Mouse (Mus musculus): ENCODE results near the gene Sec1. TPM values are rescaled to one million over a fixed set of nuclear protein-coding genes. Genes with fewer than 3 reads are reported as not detected.
"Not testable (repeated sequence)": the region's sequence is repeated elsewhere in the genome, so short reads cannot be mapped to it uniquely, and the experiment has no call there.

The Sec1 gene
- total and polyA plus RNA-seq, 3 experiments = 0.16 to 0.25 (median 0.16) TPM

DNA sequence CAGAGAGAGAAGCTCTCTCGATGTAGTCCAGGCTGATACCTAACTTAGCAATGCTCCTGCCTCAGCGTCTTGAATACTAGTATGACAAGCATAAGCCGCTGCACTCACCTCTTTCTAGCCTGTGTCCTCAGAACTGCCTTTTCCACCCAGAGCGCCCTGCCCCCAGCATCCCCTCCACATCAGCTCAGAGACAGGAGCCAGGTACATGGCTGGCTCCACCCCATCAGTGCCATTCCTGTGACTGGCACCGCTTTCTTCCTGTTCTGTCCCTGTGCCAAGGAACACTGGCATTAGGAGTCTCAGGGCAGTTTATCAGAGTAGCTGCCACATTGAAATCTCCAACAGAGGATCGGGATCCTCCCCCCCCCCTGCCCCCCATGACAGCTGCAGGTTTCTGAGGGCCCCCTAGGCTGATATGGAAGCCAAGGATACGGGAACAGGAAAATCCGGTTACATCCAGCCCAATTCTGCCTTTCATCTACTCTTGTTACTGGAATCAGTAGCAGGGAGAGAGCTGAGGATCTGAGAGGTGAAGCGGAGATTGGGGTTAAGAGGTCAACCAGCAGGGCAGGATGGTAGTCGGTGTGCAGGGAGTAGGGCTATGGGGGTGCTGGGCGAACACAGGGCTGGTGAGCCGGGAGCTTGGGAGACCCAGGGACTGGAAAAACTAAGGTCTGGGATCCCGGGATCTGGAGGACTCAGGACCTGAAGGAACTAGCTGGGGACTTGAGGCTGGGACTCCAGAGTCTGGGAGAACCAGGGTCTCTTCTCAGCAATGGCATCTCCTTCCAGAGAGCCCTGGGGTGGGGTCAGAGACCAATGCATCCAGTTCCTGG, 28.7 kb downstream of the Sec1 start:
- DNase-seq = no peak
- Histone ChIP-seq H3K27ac (no peak overlapping the region), H3K36me3 (ENCODE audit: control insufficient read depth, insufficient read depth, low read length) (no peaks in the 10 kb centered on the region), H3K27me3 (ENCODE audit: control insufficient read depth, insufficient read depth, low read length) (no peaks in the 10 kb centered on the region), H3K4me3 (no peak overlapping the region), H3K79me2 (replicated peaks; ENCODE audit: control insufficient read depth, insufficient read depth, low read length) (no peaks in the 10 kb centered on the region), H3K4me1 (ENCODE audit: control insufficient read depth, insufficient read depth, low read length) (no peaks in the 10 kb centered on the region), H3K9ac (ENCODE audit: low read depth, low read length) (no peak overlapping the region)
- no peak for TF ChIP-seq POLR2A (IDR thresholded peaks at IDR 0.05; ENCODE audit: insufficient read depth, low read depth, low read length)
- no peak for TF ChIP-seq EP300 (IDR thresholded peaks at IDR 0.05; ENCODE audit: insufficient read depth, low read depth, low read length)
- TF ChIP-seq CTCF (IDR thresholded peaks at IDR 0.05) = no peak
- intact Hi-C loops (cut with DNase I) = no loop called here
- WGBS = 54% methylated on average over 13 of the region's 13 CpGs

DNA sequence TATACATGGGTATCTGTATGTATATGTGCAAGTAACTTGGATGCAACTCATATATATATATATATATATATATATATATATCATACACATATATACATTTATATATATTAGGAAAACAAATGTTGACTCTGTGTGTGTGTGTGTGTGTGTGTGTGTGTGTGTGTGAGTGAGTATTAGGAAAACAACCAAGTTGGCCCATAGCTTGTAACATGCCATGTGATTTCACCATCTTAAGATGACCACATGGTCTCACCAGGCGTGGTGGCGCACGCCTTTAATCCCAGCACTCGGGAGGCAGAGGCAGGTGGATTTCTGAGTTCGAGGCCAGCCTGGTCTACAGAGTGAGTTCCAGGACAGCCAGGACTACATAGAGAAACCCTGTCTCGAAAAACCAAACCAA, 32.5 kb downstream of the Sec1 start:
- H3K4me3 ChIP-seq; H3K36me3 ChIP-seq (ENCODE audit: control insufficient read depth, insufficient read depth, low read length); intact Hi-C loops (cut with DNase I); H3K79me2 ChIP-seq (replicated peaks; ENCODE audit: control insufficient read depth, insufficient read depth, low read length); H3K9ac ChIP-seq (ENCODE audit: low read depth, low read length); DNase-seq; H3K27me3 ChIP-seq (ENCODE audit: control insufficient read depth, insufficient read depth, low read length); H3K4me1 ChIP-seq (ENCODE audit: control insufficient read depth, insufficient read depth, low read length); H3K27ac ChIP-seq: not testable (repeated sequence)
- WGBS = 95% methylated on average over 6 of the region's 6 CpGs

DNA sequence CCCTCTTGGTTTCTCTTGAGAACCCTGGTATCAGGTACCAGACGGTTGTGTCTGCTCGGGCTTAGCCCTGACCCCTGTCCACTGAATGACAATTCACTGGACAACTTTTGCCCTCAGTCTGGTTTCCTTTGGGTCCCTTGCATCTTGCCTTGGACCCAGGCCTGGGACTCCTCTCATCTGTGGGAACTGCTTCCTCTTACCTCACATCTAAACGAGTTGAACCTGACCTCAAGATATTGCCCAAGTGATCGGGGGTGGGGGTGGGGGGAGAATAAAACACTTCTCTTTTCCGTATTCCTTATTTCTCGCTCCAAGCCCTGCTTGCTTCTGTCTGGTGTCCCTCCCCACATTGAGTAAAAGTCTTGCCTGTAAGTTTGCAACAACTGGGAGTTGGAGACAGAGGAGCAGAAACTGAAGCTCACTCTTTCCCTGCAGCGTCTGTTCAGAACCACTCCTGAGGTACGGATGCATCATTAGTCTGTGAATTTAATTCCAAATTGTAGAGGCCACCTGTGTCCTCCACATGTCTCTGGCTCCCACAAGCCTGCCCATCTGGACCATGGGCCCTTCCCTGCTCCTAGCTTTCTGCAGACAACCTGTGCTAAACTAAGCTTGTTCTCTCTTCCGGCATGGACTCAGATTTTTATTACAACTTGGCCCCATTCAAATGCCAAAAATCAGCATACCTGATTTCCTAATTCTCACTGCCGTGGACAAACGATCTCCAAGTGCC, 33.3 kb downstream of the Sec1 start:
- Histone ChIP-seq H3K4me1 (ENCODE audit: control insufficient read depth, insufficient read depth, low read length) (no peaks in the 10 kb centered on the region), H3K9ac (ENCODE audit: low read depth, low read length) (no peak overlapping the region), H3K27me3 (ENCODE audit: control insufficient read depth, insufficient read depth, low read length) (no peaks in the 10 kb centered on the region), H3K27ac (no peak overlapping the region), H3K79me2 (replicated peaks; ENCODE audit: control insufficient read depth, insufficient read depth, low read length) (no peaks in the 10 kb centered on the region), H3K36me3 (ENCODE audit: control insufficient read depth, insufficient read depth, low read length) (no peaks in the 10 kb centered on the region), H3K4me3 (no peak overlapping the region)
- no peak for TF ChIP-seq CTCF (IDR thresholded peaks at IDR 0.05)
- TF ChIP-seq POLR2A (IDR thresholded peaks at IDR 0.05; ENCODE audit: insufficient read depth, low read depth, low read length) = no peak
- no peak for TF ChIP-seq EP300 (IDR thresholded peaks at IDR 0.05; ENCODE audit: insufficient read depth, low read depth, low read length)
- DNase-seq = no peak
- intact Hi-C loops (cut with DNase I) = no loop called here
- WGBS = 82% methylated on average over 11 of the region's 11 CpGs

DNA sequence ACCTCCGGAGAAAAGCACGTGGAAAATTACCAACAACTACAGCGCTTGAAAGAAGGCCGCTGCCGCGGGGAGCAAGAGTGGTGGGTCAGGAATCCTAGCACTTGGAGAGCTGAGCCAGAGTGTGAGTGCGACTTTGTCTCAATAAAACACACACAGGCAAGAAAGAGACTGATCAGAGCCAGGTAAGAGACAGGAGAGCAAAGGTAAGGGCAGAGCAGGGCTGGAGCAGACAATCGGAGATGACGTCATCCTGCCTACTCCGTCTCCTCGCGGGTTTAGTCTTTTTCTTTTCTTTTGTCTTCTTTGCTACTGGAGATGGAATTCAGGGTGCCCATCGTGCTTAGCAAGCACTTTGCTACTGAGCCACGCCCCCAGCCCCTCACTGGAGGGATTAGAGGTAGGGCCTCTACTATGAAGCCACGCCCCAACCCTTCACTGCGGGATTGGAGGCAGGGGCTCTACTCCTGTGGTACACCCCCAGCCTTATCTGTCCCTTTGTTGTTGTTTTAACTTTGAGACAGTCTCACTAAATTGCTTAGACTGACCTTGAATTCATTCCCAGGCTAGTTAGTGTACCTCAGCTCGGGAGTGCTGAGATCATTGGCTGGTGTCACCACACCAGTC, 39.7 kb downstream of the Sec1 start:
- DNase-seq = no peak
- no peaks in the 10 kb centered on the region for H3K36me3 ChIP-seq (ENCODE audit: control insufficient read depth, insufficient read depth, low read length)
- 28% methylated on average over 17 of the region's 17 CpGs for WGBS
- TF ChIP-seq POLR2A (IDR thresholded peaks at IDR 0.05; ENCODE audit: insufficient read depth, low read depth, low read length) (no peak), CTCF (IDR thresholded peaks at IDR 0.05) (no peak), EP300 (IDR thresholded peaks at IDR 0.05; ENCODE audit: insufficient read depth, low read depth, low read length) (no peak)
- no peak overlapping the region for H3K27ac ChIP-seq
- no peak overlapping the region for H3K9ac ChIP-seq (ENCODE audit: low read depth, low read length)
- no peaks in the 10 kb centered on the region; the same call in none of the 2 replicates for H3K4me1 ChIP-seq (ENCODE audit: control insufficient read depth, insufficient read depth, low read length)
- H3K4me3 ChIP-seq = peak overlapping the region; percentile 10; the same call in 1 of the 2 replicates
- intact Hi-C loops (cut with DNase I) = no loop called here
- H3K27me3 ChIP-seq (ENCODE audit: control insufficient read depth, insufficient read depth, low read length) = no peaks in the 10 kb centered on the region
- H3K79me2 ChIP-seq (replicated peaks; ENCODE audit: control insufficient read depth, insufficient read depth, low read length) = no peaks in the 10 kb centered on the region

DNA sequence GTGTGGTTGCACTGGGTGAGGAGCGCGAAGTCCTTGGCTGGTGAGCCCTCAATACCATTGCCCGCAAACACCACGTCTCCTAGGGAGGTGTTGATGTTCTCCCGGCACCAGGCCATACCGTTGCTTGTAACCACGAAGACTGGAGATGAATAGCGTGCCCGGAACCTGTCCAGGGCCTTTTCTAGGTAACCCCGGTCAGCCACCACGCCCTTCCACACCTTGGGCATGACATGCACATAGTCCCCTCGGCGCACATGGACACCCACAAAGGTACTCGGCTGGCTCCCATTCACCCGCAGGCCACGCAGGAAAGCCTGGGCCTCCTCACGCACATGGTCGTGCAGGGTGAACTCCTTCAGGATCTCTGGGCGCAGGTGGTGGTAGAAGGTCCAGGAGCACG, 43.7 kb downstream of the Sec1 start:
- H3K36me3 ChIP-seq (ENCODE audit: control insufficient read depth, insufficient read depth, low read length); H3K27me3 ChIP-seq (ENCODE audit: control insufficient read depth, insufficient read depth, low read length); DNase-seq; H3K4me1 ChIP-seq (ENCODE audit: control insufficient read depth, insufficient read depth, low read length); H3K9ac ChIP-seq (ENCODE audit: low read depth, low read length); H3K4me3 ChIP-seq; H3K79me2 ChIP-seq (replicated peaks; ENCODE audit: control insufficient read depth, insufficient read depth, low read length); H3K27ac ChIP-seq; intact Hi-C loops (cut with DNase I): not testable (repeated sequence)
- 94% methylated on average over 20 of the region's 20 CpGs for WGBS

DNA sequence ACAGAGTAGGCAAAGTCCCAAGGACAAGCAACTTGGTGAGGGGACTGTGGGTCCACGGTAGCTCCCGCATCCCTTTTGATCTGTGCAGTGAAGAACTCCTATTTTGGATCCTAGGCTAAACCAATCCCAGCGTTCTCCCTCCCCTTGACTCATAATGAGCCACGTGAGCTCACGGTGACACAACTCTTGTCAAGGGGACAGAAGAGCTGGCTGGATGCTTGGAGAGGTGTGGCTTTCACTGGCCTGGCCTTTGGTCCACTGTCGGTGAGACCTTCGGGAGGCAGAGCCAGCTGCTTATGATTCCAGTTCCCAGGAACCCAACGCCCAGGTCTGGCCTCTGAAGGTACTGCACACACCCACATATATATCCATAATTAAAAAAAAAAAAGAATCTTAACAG, 44.9 kb downstream of the Sec1 start:
- Histone ChIP-seq H3K27me3 (ENCODE audit: control insufficient read depth, insufficient read depth, low read length) (no peaks in the 10 kb centered on the region), H3K9ac (ENCODE audit: low read depth, low read length) (no peak overlapping the region), H3K36me3 (ENCODE audit: control insufficient read depth, insufficient read depth, low read length) (no peaks in the 10 kb centered on the region), H3K79me2 (replicated peaks; ENCODE audit: control insufficient read depth, insufficient read depth, low read length) (no peaks in the 10 kb centered on the region), H3K4me3 (no peak overlapping the region), H3K27ac (peak overlapping the region; percentile 70), H3K4me1 (ENCODE audit: control insufficient read depth, insufficient read depth, low read length) (no peaks in the 10 kb centered on the region; the same call in 1 of the 2 replicates)
- 35% methylated on average over 8 of the region's 8 CpGs for WGBS
- intact Hi-C loops (cut with DNase I) = no loop called here
- TF ChIP-seq EP300 (IDR thresholded peaks at IDR 0.05; ENCODE audit: insufficient read depth, low read depth, low read length) (peak; percentile 92), CTCF (IDR thresholded peaks at IDR 0.05) (peak; percentile 37), POLR2A (IDR thresholded peaks at IDR 0.05; ENCODE audit: insufficient read depth, low read depth, low read length) (peak; percentile 58)
- DNase-seq = peak; percentile 47 to 77

Data from heart, adult 2 months (tissue).